Mouse (Mus musculus): ENCODE results near the gene Synm.

DNA sequence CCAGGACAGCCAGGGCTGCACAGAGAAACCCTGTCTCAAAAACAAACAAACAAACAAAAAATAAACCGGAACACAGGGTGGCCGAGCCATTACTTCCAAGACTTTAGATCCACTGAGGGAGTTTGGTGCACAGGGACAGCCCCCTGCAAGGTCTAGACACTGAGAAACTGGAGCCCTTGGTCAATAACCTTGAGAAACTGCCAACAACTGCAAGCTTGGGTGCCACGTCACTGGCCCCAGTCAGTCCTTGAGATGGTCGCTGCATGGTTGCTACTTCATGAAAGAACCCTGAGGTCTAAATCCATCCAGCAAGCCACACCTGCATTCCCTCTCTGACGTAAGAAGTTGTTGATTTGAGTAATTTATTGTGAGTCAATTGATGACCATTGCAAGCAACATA is 9.9 kb upstream of the Synm start:
- no peak for TF ChIP-seq CTCF (IDR thresholded peaks at IDR 0.05; ENCODE audit: control insufficient read depth, insufficient read depth, low read length)
- no peak for TF ChIP-seq POLR2A (IDR thresholded peaks at IDR 0.05; ENCODE audit: borderline replicate concordance, control insufficient read depth, low read depth, low read length)
